Mouse (Mus musculus) skeletal muscle tissue, adult 2 months (tissue): ENCODE results near the gene Serpina1b.
"Not testable (repeated sequence)": the region's sequence is repeated elsewhere in the genome, so short reads cannot be mapped to it uniquely, and the experiment has no call there.

ENCODE experiments used
- DNase-seq: peaks from one replicate; pipeline ENCODE4 v3.0.0-alpha.2; 2012; ENCODE audit warnings: low read depth, low spot score

The Serpina1b gene

DNA sequence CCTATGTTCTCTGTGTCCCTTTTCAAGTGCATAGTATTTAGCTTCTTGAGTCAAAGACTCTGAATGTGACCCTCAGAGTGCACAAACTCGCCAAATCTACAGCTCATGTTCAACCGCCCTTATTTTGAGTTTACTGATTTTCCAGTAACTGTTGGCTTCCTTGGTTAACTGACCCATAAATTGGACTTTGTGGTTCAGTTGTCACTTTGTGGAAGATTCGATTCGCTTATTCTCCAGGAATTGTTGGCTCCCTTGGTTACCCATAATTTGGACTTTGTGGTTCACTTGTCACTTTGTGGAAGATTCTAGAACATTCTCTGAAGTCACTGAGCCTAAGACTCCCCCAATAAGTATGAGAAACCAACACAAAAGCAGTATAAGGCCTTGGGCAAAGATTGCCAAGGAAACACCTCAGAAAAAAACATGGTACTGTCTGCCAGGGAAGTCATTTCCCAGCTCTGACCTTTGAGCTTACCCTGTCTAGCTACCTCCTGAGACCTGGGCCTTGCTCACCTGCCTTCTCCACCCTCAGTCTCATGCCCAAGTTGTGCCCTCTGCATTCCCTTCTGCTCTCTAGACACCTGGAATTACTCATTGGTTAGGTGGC lies 129.9 kb downstream of the Serpina1b start:
- no peak for DNase-seq

- DNase-seq, result no peak
Measured at GRCm38 (mm10) chr12:103695429-103695828, 134.7 kb downstream of the Serpina1b start, which contains the start of gene Serpina1f. Serpina1f (minus strand) TSS chr12:103695529.

DNA sequence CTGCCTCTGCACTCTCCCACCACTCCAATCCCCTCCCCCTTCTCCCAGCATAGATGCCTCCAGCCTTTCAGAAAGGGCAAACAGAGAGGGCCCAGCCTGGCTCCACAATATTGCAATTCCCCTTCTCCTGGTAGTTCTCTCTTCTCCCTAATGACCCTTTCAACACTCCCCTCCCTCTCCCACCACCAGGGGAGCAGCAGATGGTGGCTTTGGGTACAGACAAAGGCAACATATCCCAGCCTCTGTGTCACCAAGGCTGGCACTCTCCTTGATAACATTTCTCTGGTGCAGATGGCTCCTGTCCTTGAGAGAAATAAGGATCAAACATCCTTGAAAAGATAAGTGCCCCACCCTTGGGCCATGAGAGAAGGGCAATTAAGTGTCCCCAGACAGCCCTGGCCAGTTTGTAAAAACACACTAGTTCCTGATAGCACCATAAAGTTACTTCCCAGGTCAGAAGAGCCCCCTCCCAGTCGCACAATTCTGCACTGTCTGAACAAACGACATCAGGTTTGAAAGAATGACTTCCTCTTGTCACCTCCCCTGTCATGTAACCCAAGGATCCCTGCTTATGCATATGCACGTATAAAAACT lies 141.9 kb downstream of the Serpina1b start:
- DNase-seq, result no peak

- DNase-seq, result no peak
Measured at GRCm38 (mm10) chr12:103687021-103687420, 143.2 kb downstream of the Serpina1b start.

DNA sequence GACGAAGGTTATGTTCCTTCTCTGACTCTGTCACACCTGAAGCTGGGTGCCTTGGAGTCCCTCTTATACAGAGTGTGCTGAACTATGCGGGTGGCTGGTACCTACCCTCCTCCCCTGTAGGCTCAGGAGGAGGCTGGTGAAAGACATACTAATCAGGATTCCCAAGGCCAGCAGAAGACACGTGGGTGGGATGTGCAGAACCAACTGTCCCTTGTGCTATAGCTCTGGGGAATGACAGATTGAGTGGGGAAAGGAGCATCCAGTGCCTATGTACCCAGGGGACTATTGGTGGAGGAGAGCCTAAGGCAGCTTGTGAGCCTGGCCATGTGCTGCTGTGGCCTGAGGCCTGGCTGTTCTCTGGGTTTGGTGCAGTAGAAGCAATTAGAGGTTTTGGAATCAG lies 144.1 kb downstream of the Serpina1b start:
- no peak for DNase-seq

DNA sequence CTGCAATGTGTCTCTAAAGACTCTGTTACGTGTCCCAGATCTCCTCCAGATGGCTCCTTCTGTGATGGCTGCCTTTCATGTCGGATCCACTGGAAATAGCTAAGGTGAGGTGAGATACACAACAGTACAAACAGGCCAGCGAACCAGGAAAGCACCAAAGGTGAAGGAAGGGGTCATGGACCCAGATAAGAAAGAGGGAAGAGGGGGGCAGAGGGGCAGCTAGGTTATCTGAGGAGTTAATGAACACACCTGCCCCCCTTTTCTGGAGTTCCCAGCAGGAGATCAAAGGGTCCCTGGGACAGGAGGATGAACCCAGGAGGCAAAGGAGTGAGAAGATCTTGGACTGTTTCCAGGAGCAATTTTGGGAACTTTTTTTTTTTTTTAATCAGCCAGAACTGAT lies 144.8 kb downstream of the Serpina1b start:
- DNase-seq, result no peak

- DNase-seq, result no peak
Measured at GRCm38 (mm10) chr12:103683775-103684174, 146.4 kb downstream of the Serpina1b start.

GRCm38 (mm10) chr12:103681739-103682138 lies 148.4 kb downstream of the Serpina1b start:
- DNase-seq, result no peak

- DNase-seq, result no peak
Measured at GRCm38 (mm10) chr12:103681169-103681568, 149.0 kb downstream of the Serpina1b start.

- DNase-seq, result not testable (repeated sequence)
Measured at GRCm38 (mm10) chr12:103679853-103680252, 150.3 kb downstream of the Serpina1b start.
